Mouse (Mus musculus): ENCODE results near the gene AW011738.

Gene AW011738

GRCm38 (mm10) chr4:156200623-156201475 lies 2.3 kb upstream of the AW011738 start, which contains the start of gene Isg15:
TSS of gene Isg15 (minus strand) at chr4:156200818.
- DNase-seq = no peak

GRCm38 (mm10) chr4:156202462-156202893 lies 626 bp upstream of the AW011738 start:
- no peak for DNase-seq

GRCm38 (mm10) chr4:156203413-156204131 lies 468 bp downstream of the AW011738 start:
- DNase-seq = peak; percentile 31

GRCm38 (mm10) chr4:156208872-156209271 lies 5.8 kb downstream of the AW011738 start:
- DNase-seq = no peak

GRCm38 (mm10) chr4:156209963-156210635 lies 7.0 kb downstream of the AW011738 start:
- no peak for DNase-seq

- no peak for DNase-seq
These were observed 10.0 kb downstream of the AW011738 start for GRCm38 (mm10) chr4:156213134-156213533.

- peak; percentile 65 for DNase-seq
These were observed 12.5 kb downstream of the AW011738 start, which contains the start of gene Perm1 for GRCm38 (mm10) chr4:156215649-156216048. TSS of gene Perm1 (plus strand) at chr4:156215868.

GRCm38 (mm10) chr4:156216196-156216595 lies 13.1 kb downstream of the AW011738 start:
- no peak for DNase-seq

- DNase-seq = no peak
These were observed 14.0 kb downstream of the AW011738 start for GRCm38 (mm10) chr4:156217022-156217669.

- no peak for DNase-seq
These were observed 14.7 kb downstream of the AW011738 start for GRCm38 (mm10) chr4:156217838-156218237.

GRCm38 (mm10) chr4:156219936-156220335 lies 16.8 kb downstream of the AW011738 start:
- DNase-seq = no peak

GRCm38 (mm10) chr4:156224276-156224675 lies 21.2 kb downstream of the AW011738 start:
- DNase-seq = no peak

GRCm38 (mm10) chr4:156227752-156228392 lies 24.8 kb downstream of the AW011738 start:
- DNase-seq = no peak

GRCm38 (mm10) chr4:156228393-156229024 lies 25.4 kb downstream of the AW011738 start:
- peak; percentile 35 for DNase-seq

GRCm38 (mm10) chr4:156234021-156234501 lies 31.0 kb downstream of the AW011738 start:
- peak; percentile 33 for DNase-seq

- peak; percentile 80 for DNase-seq
These were observed 31.7 kb downstream of the AW011738 start, which contains the start of gene Plekhn1 for GRCm38 (mm10) chr4:156234701-156235213. TSS of gene Plekhn1 (minus strand) at chr4:156234857.

- no peak for DNase-seq
These were observed 32.3 kb downstream of the AW011738 start for GRCm38 (mm10) chr4:156235360-156235770.

GRCm38 (mm10) chr4:156235808-156236533 lies 32.9 kb downstream of the AW011738 start, which contains the start of gene Noc2l:
TSS of gene Noc2l (plus strand) at chr4:156236010.
- DNase-seq = peak; percentile 91

- DNase-seq = no peak
These were observed 33.7 kb downstream of the AW011738 start for GRCm38 (mm10) chr4:156236651-156237447.
